Comparison of ENCODE assay signal across 34 mouse cellular contexts in genomic region chr6:48638553-48638952, GRCm38 (mm10). TPM values are rescaled to one million over a fixed set of nuclear protein-coding genes. Genes with fewer than 3 reads are reported as not detected.
"Had no signal": no experiment of that assay in that cellular context is flagged by ENCODE, and none has a peak within 500 bp of the region (broad histone marks: within the 10 kb centered on the region; RNA-seq: fewer than 3 reads in every experiment).

No protein-coding gene starts in this region.

- H3K4me2 ChIP-seq: heart, embryonic 11.5 days; heart, embryonic 13.5 days; heart, embryonic 15.5 days; hindbrain, embryonic 13.5 days; hindbrain, embryonic 15.5 days; limb, embryonic 13.5 days; limb, embryonic 15.5 days; liver, embryonic 13.5 days; liver, embryonic 15.5 days had no signal

- H3K36me3 ChIP-seq: heart, embryonic 13.5 days; heart, embryonic 15.5 days; hindbrain, embryonic 13.5 days; hindbrain, embryonic 15.5 days; limb, embryonic 13.5 days; limb, embryonic 15.5 days; liver, embryonic 13.5 days; liver, embryonic 15.5 days had no signal

- H3K27ac ChIP-seq: heart, embryonic 13.5 days; heart, embryonic 15.5 days; hindbrain, embryonic 13.5 days; hindbrain, embryonic 15.5 days; hindbrain, postnatal 0 days; limb, embryonic 13.5 days; limb, embryonic 15.5 days; liver, embryonic 13.5 days; liver, embryonic 15.5 days had no signal

- DNase-seq: forebrain, postnatal 0 days; gastrocnemius, postnatal 14 days; gastrocnemius, postnatal 36 days; heart, postnatal 36 days; kidney, adult 11 months; kidney, postnatal 10 days; kidney, postnatal 25 days; layer of hippocampus, adult 9-11 months; layer of hippocampus, postnatal 36 days; left cerebral cortex, postnatal 4 days; liver, embryonic 13.5 days had no signal

- ATAC-seq: forebrain, postnatal 0 days; hindbrain, postnatal 0 days; intestine, embryonic 16.5 days had no signal

- H3K4me1 ChIP-seq: hindbrain, embryonic 13.5 days; hindbrain, embryonic 15.5 days; limb, embryonic 13.5 days; limb, embryonic 15.5 days; liver, embryonic 15.5 days had no signal

- H3K4me3 ChIP-seq: heart, embryonic 13.5 days; heart, embryonic 15.5 days; hindbrain, embryonic 13.5 days; hindbrain, embryonic 15.5 days; limb, embryonic 13.5 days; limb, embryonic 15.5 days; liver, embryonic 13.5 days; liver, embryonic 15.5 days had no signal

- H3K27me3 ChIP-seq: heart, embryonic 13.5 days; heart, embryonic 15.5 days; hindbrain, embryonic 13.5 days; hindbrain, embryonic 15.5 days; limb, embryonic 13.5 days; limb, embryonic 15.5 days; liver, embryonic 13.5 days; liver, embryonic 15.5 days had no signal

- H3K9me3 ChIP-seq: heart, embryonic 13.5 days; heart, embryonic 15.5 days; hindbrain, embryonic 13.5 days; hindbrain, embryonic 15.5 days; limb, embryonic 13.5 days; limb, embryonic 15.5 days; liver, embryonic 13.5 days; liver, embryonic 15.5 days had no signal

- H3K9ac ChIP-seq: forebrain, postnatal 0 days; heart, embryonic 13.5 days; heart, embryonic 15.5 days; hindbrain, embryonic 13.5 days; hindbrain, embryonic 15.5 days; limb, embryonic 13.5 days; limb, embryonic 15.5 days; liver, embryonic 13.5 days; liver, embryonic 15.5 days had no signal

RNA-seq across cellular contexts. Expression of gene Gm44965, which starts 44.8 kb away (rescaled TPM):
- total RNA-seq: forebrain, postnatal 0 days; gastrocnemius, adult 18-20 months; hindbrain, postnatal 0 days; layer of hippocampus, adult 18-20 months; layer of hippocampus, postnatal 14 days; layer of hippocampus, postnatal 36 days; left cerebral cortex, adult 18-20 months; left cerebral cortex, postnatal 10 days; left cerebral cortex, postnatal 25 days; left cerebral cortex, postnatal 4 days had no signal
- polyA plus RNA-seq: forebrain, postnatal 0 days; gonadal fat pad, adult 2 months; heart, embryonic 11.5 days; heart, embryonic 13.5 days; heart, embryonic 15.5 days; heart, postnatal 0 days; hindbrain, embryonic 11.5 days; hindbrain, embryonic 13.5 days; intestine, embryonic 14.5 days; intestine, embryonic 16.5 days; kidney, embryonic 16.5 days; large intestine, adult 2 months; limb, embryonic 11.5 days; limb, embryonic 13.5 days; liver, embryonic 13.5 days; liver, embryonic 15.5 days had no signal
